Mouse (Mus musculus) limb, embryonic 14.5 days (tissue): ENCODE results near the gene Ccdc141. TPM values are rescaled to one million over a fixed set of nuclear protein-coding genes. Genes with fewer than 3 reads are reported as not detected.

Source experiments
- ATAC-seq: fragments of 200-750 bp; cut with Nextera tagmentation; 2 replicates; pipeline ENCODE4 v1.8.0; 2017; ENCODE audit warnings: low read depth, moderate number of reproducible peaks, moderate TSS enrichment; ENCODE audit not compliant: low FRiP score
- DNase-seq: peaks from one replicate; pipeline ENCODE4 v3.0.0-alpha.2; 2015; ENCODE audit warnings: low spot score
- H3K27ac ChIP-seq: fragments of 300-500 bp; sonication (generic); replicated peaks from 2 replicates; pipeline ENCODE4 v1.5.1; 2014; ENCODE audit warnings: low read depth, mild to moderate bottlenecking, low read length, moderate library complexity, mixed read lengths
- H3K27me3 ChIP-seq: fragments of 300-500 bp; sonication (generic); 2 replicates; pipeline ENCODE4 v1.6.1; 2014; ENCODE audit warnings: low read length, mixed read lengths; ENCODE audit not compliant: control insufficient read depth, insufficient read depth
- H3K36me3 ChIP-seq: fragments of 300-500 bp; sonication (generic); 2 replicates; pipeline ENCODE4 v1.6.1; 2014; ENCODE audit warnings: mild to moderate bottlenecking, low read length, moderate library complexity, mixed read lengths; ENCODE audit not compliant: control insufficient read depth, insufficient read depth
- H3K4me1 ChIP-seq: fragments of 300-500 bp; sonication (generic); 2 replicates; pipeline ENCODE4 v1.6.1; 2014; ENCODE audit warnings: antibody characterized with exemption, low read length, mixed read lengths; ENCODE audit not compliant: control insufficient read depth, insufficient read depth
- H3K4me2 ChIP-seq: fragments of 300-500 bp; sonication (generic); replicated peaks from 2 replicates; pipeline ENCODE4 v1.6.1; 2014; ENCODE audit warnings: low read depth, mild to moderate bottlenecking, low read length, moderate library complexity; ENCODE audit not compliant: severe bottlenecking
- H3K4me3 ChIP-seq: fragments of 300-500 bp; sonication (generic); replicated peaks from 2 replicates; pipeline ENCODE4 v1.5.1; 2014; ENCODE audit warnings: low read length
- H3K9ac ChIP-seq: fragments of 300-500 bp; sonication (generic); 2 replicates; pipeline ENCODE4 v1.6.1; 2014; ENCODE audit warnings: mild to moderate bottlenecking, low read depth, low read length, moderate library complexity; ENCODE audit not compliant: severe bottlenecking
- H3K9me3 ChIP-seq: fragments of 300-500 bp; sonication (generic); 2 replicates; pipeline ENCODE4 v1.6.1; 2016; ENCODE audit warnings: low read length; ENCODE audit not compliant: control insufficient read depth
- POLR2A ChIP-seq: fragments of 200-500 bp; IDR thresholded peaks from 2 replicates; pipeline ENCODE4 v1.8.0; 2012; ENCODE audit warnings: inconsistent platforms, mild to moderate bottlenecking, moderate library complexity, borderline replicate concordance; ENCODE audit not compliant: insufficient read depth, insufficient read length; ENCODE audit errors: extremely low read depth
- WGBS: fragments of 180-500 bp; shearing (Covaris S2); extraction: QIAGEN DNeasy Blood & Tissue Kit; methylation state at CpG from one replicate; pipeline ENCODE4 v1.1.7; 2014; 5-methylcytosine and 5-hydroxymethylcytosine counted together
- polyA plus RNA-seq, 2 experiments: library from polyadenylated mRNA; depleted of rRNA in 1 of 2; stranded (reverse) in 1 of 2; unstranded in 1 of 2; fragments of >200 nt; fragmentation: Nextera tagmentation in 1 of 2; extraction: Ambion mirVana in 1 of 2; gene quantifications; 2 replicates each; pipeline versions ENCODE4 v1.2.1 to v1.2.3; 2012 to 2014

Gene Ccdc141
- polyA plus RNA-seq, 2 experiments, result 8.9 to 14.5 TPM

DNA sequence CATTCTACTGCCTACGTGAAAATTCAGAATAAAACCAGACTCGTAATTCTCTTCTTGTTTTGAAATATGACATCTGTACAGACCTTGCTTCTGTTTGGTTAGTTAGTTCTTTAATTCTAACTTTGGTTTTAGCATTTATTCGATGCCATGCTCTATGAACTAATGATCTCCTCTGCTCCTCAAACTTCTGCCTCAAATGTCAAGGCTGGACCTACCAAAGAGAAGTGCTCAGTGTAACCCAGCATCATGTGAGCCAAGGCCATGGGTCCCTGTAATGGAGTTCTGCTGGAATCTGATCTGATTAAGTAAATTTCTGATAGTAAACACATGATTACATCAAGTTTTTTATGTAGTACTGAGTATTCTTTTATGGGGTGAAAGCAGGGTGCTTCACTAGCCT, 21.4 kb upstream of the Ccdc141 start:
- H3K4me2 ChIP-seq, result no peak overlapping the region
- 92% methylated on average over 3 of the region's 3 CpGs for WGBS
- no peak for ATAC-seq
- TF ChIP-seq POLR2A, result no peak
- H3K4me1 ChIP-seq, result no peaks in the 10 kb centered on the region
- no peak overlapping the region for H3K9ac ChIP-seq
- H3K4me3 ChIP-seq, result no peak overlapping the region
- no peak for DNase-seq
- H3K36me3 ChIP-seq, result peaks cover 62% of the 10 kb centered on the region
- H3K27me3 ChIP-seq, result no peaks in the 10 kb centered on the region
- H3K9me3 ChIP-seq, result no peaks in the 10 kb centered on the region
- no peak overlapping the region for H3K27ac ChIP-seq

DNA sequence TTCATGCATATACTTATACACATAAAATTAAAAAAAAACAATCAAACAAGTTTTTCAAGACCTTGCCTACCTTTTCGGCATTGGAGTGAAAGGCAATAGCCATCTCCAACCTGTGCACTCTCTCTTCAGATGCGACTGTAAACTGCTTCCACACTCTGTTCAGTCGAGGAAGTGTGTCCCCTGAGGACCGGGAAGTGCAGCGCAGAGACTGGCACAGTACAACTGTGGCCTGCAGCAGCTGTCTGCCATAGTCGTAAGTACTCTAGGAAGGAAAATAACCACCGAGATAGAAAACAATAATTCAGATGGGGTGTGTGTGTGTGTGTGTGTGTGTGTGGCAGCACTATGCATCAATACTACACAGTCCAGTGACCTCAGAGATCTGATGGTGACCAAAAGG, 20.5 kb upstream of the Ccdc141 start:
- Histone ChIP-seq H3K27ac (no peak overlapping the region), H3K27me3 (no peaks in the 10 kb centered on the region), H3K4me1 (no peaks in the 10 kb centered on the region), H3K4me3 (no peak overlapping the region), H3K36me3 (peaks cover 63% of the 10 kb centered on the region), H3K9ac (no peak overlapping the region), H3K9me3 (no peaks in the 10 kb centered on the region), H3K4me2 (no peak overlapping the region)
- DNase-seq, result no peak
- WGBS, result 92% methylated on average over 7 of the region's 7 CpGs
- ATAC-seq, result no peak
- no peak for TF ChIP-seq POLR2A

DNA sequence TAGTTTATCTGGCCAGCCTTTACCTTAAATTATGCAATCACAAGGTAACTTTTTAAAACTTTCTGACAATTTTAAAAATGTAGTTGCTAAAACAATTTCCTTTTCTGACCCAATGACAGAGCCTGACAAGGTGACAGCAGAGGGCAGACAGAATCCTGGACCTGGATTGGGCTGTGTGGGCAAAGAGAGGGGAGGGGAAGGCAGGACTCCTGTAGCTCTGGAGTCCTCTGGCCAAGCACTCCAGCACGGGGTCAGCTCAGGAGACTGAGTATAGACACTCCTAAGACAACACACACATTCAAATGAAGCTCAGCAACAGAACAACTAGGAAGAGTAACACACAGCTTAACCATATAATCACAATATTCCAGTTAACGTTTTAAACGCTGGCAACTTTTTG, 19.9 kb upstream of the Ccdc141 start:
- Histone ChIP-seq H3K27ac (no peak overlapping the region), H3K4me3 (no peak overlapping the region), H3K4me1 (no peaks in the 10 kb centered on the region), H3K27me3 (no peaks in the 10 kb centered on the region), H3K9me3 (no peaks in the 10 kb centered on the region), H3K9ac (no peak overlapping the region), H3K4me2 (no peak overlapping the region), H3K36me3 (peaks cover 60% of the 10 kb centered on the region)
- DNase-seq, result no peak
- WGBS, result 92% methylated on average over 3 of the region's 3 CpGs
- ATAC-seq, result no peak
- no peak for TF ChIP-seq POLR2A

DNA sequence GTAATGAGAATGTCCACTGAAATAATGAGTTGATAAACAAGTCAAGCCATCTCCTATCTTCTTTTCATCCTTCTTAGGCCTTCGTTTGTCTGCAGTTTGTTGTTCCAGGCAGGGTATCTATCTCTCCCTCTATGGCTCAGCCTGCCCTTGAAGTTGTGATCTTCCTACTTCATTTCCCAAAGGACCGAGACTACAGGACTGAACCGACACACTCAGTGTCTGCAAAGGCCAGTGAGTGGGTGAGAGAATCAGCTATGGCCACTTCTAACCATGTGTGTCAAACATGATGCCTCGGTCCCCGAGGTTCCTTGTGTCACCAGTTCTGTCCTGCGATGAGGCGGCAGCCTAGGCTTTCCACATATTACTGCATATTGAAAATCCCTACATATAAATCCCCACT, 19.2 kb upstream of the Ccdc141 start:
- Histone ChIP-seq H3K36me3 (peaks cover 56% of the 10 kb centered on the region), H3K27ac (no peak overlapping the region), H3K4me2 (no peak overlapping the region), H3K4me3 (no peak overlapping the region), H3K9ac (no peak overlapping the region), H3K9me3 (no peaks in the 10 kb centered on the region), H3K27me3 (no peaks in the 10 kb centered on the region), H3K4me1 (no peaks in the 10 kb centered on the region)
- DNase-seq (no peak), ATAC-seq (no peak)
- TF ChIP-seq POLR2A, result no peak
- WGBS, result 95% methylated on average over 7 of the region's 7 CpGs

DNA sequence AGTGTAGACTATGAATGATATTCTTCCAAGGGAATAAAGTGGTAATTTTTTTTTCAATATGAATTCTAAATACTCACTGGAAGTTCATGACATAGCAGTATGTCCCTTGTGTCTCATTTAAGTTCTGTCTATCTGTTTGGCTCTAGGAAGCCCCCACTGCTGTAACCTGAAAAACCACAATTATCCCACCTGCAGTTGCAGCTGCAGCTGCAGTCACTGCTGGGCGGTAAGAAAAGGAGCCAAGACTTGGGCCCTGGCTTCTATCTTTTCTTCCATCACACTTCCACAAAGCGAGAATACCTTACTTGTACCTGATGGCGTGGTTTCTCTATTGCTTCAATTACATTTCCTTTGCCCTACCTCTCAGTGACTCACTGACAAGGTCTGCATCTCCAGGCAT, 17.1 kb upstream of the Ccdc141 start:
- no peak for DNase-seq
- Histone ChIP-seq H3K4me2 (no peak overlapping the region), H3K9ac (no peak overlapping the region), H3K4me1 (no peaks in the 10 kb centered on the region), H3K9me3 (no peaks in the 10 kb centered on the region), H3K27me3 (no peaks in the 10 kb centered on the region), H3K4me3 (no peak overlapping the region), H3K27ac (no peak overlapping the region), H3K36me3 (peaks cover 44% of the 10 kb centered on the region)
- 86% methylated on average over 3 of the region's 3 CpGs for WGBS
- ATAC-seq, result no peak
- no peak for TF ChIP-seq POLR2A

DNA sequence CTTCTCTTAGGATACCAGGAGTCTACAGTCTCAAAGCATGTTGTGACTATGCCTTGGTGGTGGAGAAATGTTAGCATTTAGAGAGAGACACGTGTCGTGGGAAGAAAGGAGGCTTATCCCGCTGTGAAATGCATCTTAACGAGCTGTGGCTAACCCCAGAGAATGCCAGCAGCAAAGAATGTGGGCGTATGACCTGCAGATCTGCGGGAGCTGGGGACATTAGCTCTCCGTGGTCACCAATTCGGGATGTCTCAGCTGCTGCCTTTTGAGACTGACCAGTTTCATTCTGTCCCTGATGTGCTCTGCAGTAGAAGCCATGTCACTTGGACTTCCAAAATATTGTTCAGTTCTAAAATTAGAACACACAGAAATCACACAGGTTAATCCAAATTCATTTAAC, 16.5 kb upstream of the Ccdc141 start:
- no peaks in the 10 kb centered on the region for H3K4me1 ChIP-seq
- no peak overlapping the region for H3K4me2 ChIP-seq
- peaks cover 41% of the 10 kb centered on the region for H3K36me3 ChIP-seq
- ATAC-seq (no peak), DNase-seq (no peak)
- 52% methylated on average over 8 of the region's 8 CpGs for WGBS
- H3K9ac ChIP-seq, result no peak overlapping the region
- no peak for TF ChIP-seq POLR2A
- no peaks in the 10 kb centered on the region for H3K27me3 ChIP-seq
- no peak overlapping the region for H3K4me3 ChIP-seq
- no peak overlapping the region for H3K27ac ChIP-seq
- H3K9me3 ChIP-seq, result no peaks in the 10 kb centered on the region
